Comparison of ENCODE assay signal across 15 mouse cellular contexts in the genomic region with DNA sequence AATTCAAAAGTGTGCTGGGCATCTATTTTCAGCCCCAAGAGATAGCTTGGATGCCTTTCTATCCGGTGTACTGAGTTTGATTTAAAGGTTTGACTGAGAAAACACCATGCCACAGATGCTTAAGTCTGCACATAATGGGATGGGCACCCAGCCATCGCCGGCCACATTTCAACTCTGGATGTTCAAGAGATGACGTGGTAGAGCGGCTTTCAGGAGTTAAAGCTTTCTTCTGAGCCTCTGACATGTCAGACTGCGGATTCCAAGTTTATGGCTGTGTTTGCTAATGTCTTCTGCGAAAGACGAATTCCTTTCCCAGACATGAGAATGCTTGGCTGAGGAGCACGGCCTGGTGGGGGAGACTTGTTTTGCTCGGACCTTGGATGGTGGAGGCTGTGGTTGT. TPM values are rescaled to one million over a fixed set of nuclear protein-coding genes. Genes with fewer than 3 reads are reported as not detected.
DNase-seq lines count a peak whose midpoint lies in the region; ATAC-seq and TF ChIP-seq lines count a peak whose summit lies in the region.
"Had no signal": no experiment of that assay in that cellular context is flagged by ENCODE, and none has a peak within 500 bp of the region (broad histone marks: within the 10 kb centered on the region; RNA-seq: fewer than 3 reads in every experiment).

No protein-coding gene starts in this region.

- H3K4me3 ChIP-seq in heart, embryonic 13.5 days, result no peak overlapping the region
- H3K4me3 ChIP-seq in lung, embryonic 14.5 days (ENCODE audit: low read depth, low read length), result no peak overlapping the region
- no peak overlapping the region for H3K4me3 ChIP-seq in embryonic facial prominence, embryonic 14.5 days (ENCODE audit: low read depth, low read length)
- H3K4me3 ChIP-seq: hindbrain, embryonic 10.5 days; neural tube, embryonic 12.5 days had no signal

- 50% methylated on average over 10 of the region's 10 CpGs for WGBS in heart, embryonic 13.5 days
- WGBS in lung, embryonic 14.5 days, result 43% methylated on average over 10 of the region's 10 CpGs
- WGBS in embryonic facial prominence, embryonic 14.5 days, result 60% methylated on average over 10 of the region's 10 CpGs

- ATAC-seq in heart, embryonic 13.5 days (ENCODE audit: extremely low read depth, insufficient number of reproducible peaks, low FRiP score, low TSS enrichment), result no peak
- no peak for ATAC-seq in lung, embryonic 14.5 days (ENCODE audit: insufficient read depth)
- no peak for ATAC-seq in embryonic facial prominence, embryonic 14.5 days (ENCODE audit: low read depth)
- ATAC-seq in activated CD4-positive, CD25-positive, alpha-beta regulatory T cell, adult 4 months, result no peak
- no peak for ATAC-seq in erythroblast, adult 5-6 weeks (replicated peaks; ENCODE audit: low FRiP score, poor library complexity, severe bottlenecking)

- no peaks in the 10 kb centered on the region for H3K27me3 ChIP-seq in heart, embryonic 13.5 days (replicated peaks)
- no peaks in the 10 kb centered on the region for H3K27me3 ChIP-seq in lung, embryonic 14.5 days (ENCODE audit: insufficient read depth, low read length)
- no peaks in the 10 kb centered on the region for H3K27me3 ChIP-seq in embryonic facial prominence, embryonic 14.5 days (replicated peaks; ENCODE audit: control insufficient read depth, insufficient read depth, low read length)
- H3K27me3 ChIP-seq: neural tube, embryonic 12.5 days had no signal

- no peak overlapping the region for H3K9ac ChIP-seq in heart, embryonic 13.5 days
- H3K9ac ChIP-seq in lung, embryonic 14.5 days, result no peak overlapping the region
- no peak overlapping the region for H3K9ac ChIP-seq in embryonic facial prominence, embryonic 14.5 days (ENCODE audit: low read depth, low read length)
- H3K9ac ChIP-seq: liver, embryonic 14.5 days; neural tube, embryonic 12.5 days had no signal

- no peaks in the 10 kb centered on the region for H3K9me3 ChIP-seq in heart, embryonic 13.5 days
- H3K9me3 ChIP-seq in lung, embryonic 14.5 days (ENCODE audit: low read depth, low read length), result no peaks in the 10 kb centered on the region
- no peaks in the 10 kb centered on the region for H3K9me3 ChIP-seq in embryonic facial prominence, embryonic 14.5 days (ENCODE audit: control insufficient read depth, low read length)
- H3K9me3 ChIP-seq: hindbrain, embryonic 10.5 days; neural tube, embryonic 12.5 days had no signal

- no peaks in the 10 kb centered on the region for H3K36me3 ChIP-seq in heart, embryonic 13.5 days
- H3K36me3 ChIP-seq in lung, embryonic 14.5 days (ENCODE audit: insufficient read depth), result no peaks in the 10 kb centered on the region
- no peaks in the 10 kb centered on the region for H3K36me3 ChIP-seq in embryonic facial prominence, embryonic 14.5 days (ENCODE audit: control insufficient read depth, insufficient read depth, low read length)
- H3K36me3 ChIP-seq: hindbrain, embryonic 10.5 days; neural tube, embryonic 12.5 days had no signal

- no peak for TF ChIP-seq CTCF in lung, embryonic 14.5 days (IDR thresholded peaks at IDR 0.05; ENCODE audit: low read depth)

- intact Hi-C loops in heart, postnatal 36 days (cut with DNase I), result no loop called here

- H3K27ac ChIP-seq in heart, embryonic 13.5 days (replicated peaks), result peak overlapping the region; percentile 67
- peak overlapping the region; percentile 59; the same call in 1 of the 2 replicates for H3K27ac ChIP-seq in lung, embryonic 14.5 days (ENCODE audit: low read depth)
- H3K27ac ChIP-seq in embryonic facial prominence, embryonic 14.5 days (replicated peaks; ENCODE audit: low read depth, low read length), result no peak overlapping the region
- H3K27ac ChIP-seq: hindbrain, embryonic 10.5 days; liver, embryonic 14.5 days; neural tube, embryonic 12.5 days had no signal

- H3K4me2 ChIP-seq in heart, embryonic 13.5 days, result no peak overlapping the region
- no peak overlapping the region for H3K4me2 ChIP-seq in lung, embryonic 14.5 days
- no peak overlapping the region for H3K4me2 ChIP-seq in embryonic facial prominence, embryonic 14.5 days (ENCODE audit: low read depth, low read length)
- H3K4me2 ChIP-seq: neural tube, embryonic 12.5 days had no signal

- DNase-seq in heart, postnatal 36 days, result no peak
- peak; percentile 79 for DNase-seq in lung, embryonic 14.5 days
- DNase-seq in lung, postnatal 25 days (ENCODE audit: low spot score), result no peak
- peak; percentile 71 for DNase-seq in embryonic facial prominence, embryonic 14.5 days (ENCODE audit: low spot score)
- peak; percentile 72 for DNase-seq in lung, postnatal 10 days
- DNase-seq: adrenal gland, adult 8-10 months; B cell, adult 2 months; gastrocnemius, postnatal 10 days; midbrain, embryonic 14.5 days had no signal

- H3K4me1 ChIP-seq in heart, embryonic 13.5 days, result peaks cover 61% of the 10 kb centered on the region
- peaks cover 6% of the 10 kb centered on the region; the same call in 1 of the 2 replicates for H3K4me1 ChIP-seq in lung, embryonic 14.5 days (ENCODE audit: insufficient read depth)
- peaks cover 6% of the 10 kb centered on the region for H3K4me1 ChIP-seq in embryonic facial prominence, embryonic 14.5 days (ENCODE audit: control insufficient read depth, insufficient read depth, low read length)

RNA-seq across cellular contexts. Expression of gene Gadd45g, which starts 40.2 kb away (rescaled TPM):
- polyA plus RNA-seq in heart, embryonic 13.5 days (2015; fragmentation: Nextera tagmentation; extraction: Ambion mirVana), result 51.2 and 51.8 TPM in 2 replicates
- total RNA-seq in heart, postnatal 36 days (2021), result 10 to 100 TPM in 1 of 2 experiments, 1 to 10 TPM in 1; 9.5 to 10.7 TPM
- polyA plus RNA-seq in lung, embryonic 14.5 days (2014; fragmentation: Nextera tagmentation; extraction: Ambion mirVana), result 26.1 and 27.2 TPM in 2 replicates
- polyA plus RNA-seq in embryonic facial prominence, embryonic 14.5 days (2014; fragmentation: Nextera tagmentation; extraction: Ambion mirVana), result 53.3 and 57.3 TPM in 2 replicates
- polyA plus RNA-seq in activated CD4-positive, CD25-positive, alpha-beta regulatory T cell, adult 4 months (2017; shearing (Covaris generic)), result 10 to 100 TPM; 19.4 to 27.4 TPM
- total RNA-seq in erythroblast, adult 5-6 weeks (2015; ENCODE audit: low replicate concordance), result not detected in 2 replicates
- 1.2 and 4.2 TPM in 2 replicates for total RNA-seq in erythroblast, adult 5-6 weeks (2017; ENCODE audit: low replicate concordance)

Comparison
In these comparisons a context has a peak if more than half of its experiments do, and no peak if none do; other contexts are left out.
1. DNase-seq: peak in lung, embryonic 14.5 days (single experiment), embryonic facial prominence, embryonic 14.5 days (single experiment) and lung, postnatal 10 days (single experiment); none in heart, postnatal 36 days (0 of 2) and lung, postnatal 25 days (single experiment).